Mouse (Mus musculus) cerebellum, postnatal 25 days (tissue): ENCODE data around the gene Ccdc124.

Source experiments
- DNase-seq, 2 experiments: peaks; one replicate each; pipeline ENCODE4 v3.0.0; 2021; ENCODE audit warnings: mixed read lengths in 2 of 2

Ccdc124 gene

GRCm38 (mm10) chr8:70894771-70895545, 21.2 kb upstream of the Ccdc124 start:
- DNase-seq: no peak

GRCm38 (mm10) chr8:70894385-70894720, 20.6 kb upstream of the Ccdc124 start:
- no peak for DNase-seq

- peak; percentile 74 to 84 for DNase-seq
Measured at GRCm38 (mm10) chr8:70893656-70894384, 20.1 kb upstream of the Ccdc124 start.

- DNase-seq: peak in 1 of 2 experiments; percentile 16
Measured at GRCm38 (mm10) chr8:70892896-70893655, 19.3 kb upstream of the Ccdc124 start.

GRCm38 (mm10) chr8:70892022-70892895, 18.5 kb upstream of the Ccdc124 start, which contains the start of gene Slc5a5:
TSS of gene Slc5a5 (minus strand) at chr8:70892757.
- peak in 1 of 2 experiments; percentile 30 for DNase-seq

GRCm38 (mm10) chr8:70891356-70891755, 17.6 kb upstream of the Ccdc124 start:
- peak in 1 of 2 experiments; percentile 50 for DNase-seq

GRCm38 (mm10) chr8:70890656-70891055, 16.9 kb upstream of the Ccdc124 start:
- peak in 1 of 2 experiments; percentile 17 for DNase-seq

GRCm38 (mm10) chr8:70887669-70888068, 13.9 kb upstream of the Ccdc124 start:
- peak in 1 of 2 experiments; percentile 50 for DNase-seq

- peak in 1 of 2 experiments; percentile 6 for DNase-seq
Measured at GRCm38 (mm10) chr8:70885612-70886011, 11.9 kb upstream of the Ccdc124 start.

GRCm38 (mm10) chr8:70884683-70885082, 10.9 kb upstream of the Ccdc124 start:
- no peak for DNase-seq

GRCm38 (mm10) chr8:70884186-70884585, 10.5 kb upstream of the Ccdc124 start:
- DNase-seq: peak; percentile 59 to 67

GRCm38 (mm10) chr8:70880546-70880945, 6.8 kb upstream of the Ccdc124 start:
- peak; percentile 60 to 70 for DNase-seq

- peak; percentile 97 to 98 for DNase-seq
Measured at GRCm38 (mm10) chr8:70880126-70880525, 6.4 kb upstream of the Ccdc124 start.

- DNase-seq: peak in 1 of 2 experiments; percentile 69
Measured at GRCm38 (mm10) chr8:70879500-70879899, 5.8 kb upstream of the Ccdc124 start.

GRCm38 (mm10) chr8:70878178-70878577, 4.4 kb upstream of the Ccdc124 start:
- no peak for DNase-seq

- no peak for DNase-seq
Measured at GRCm38 (mm10) chr8:70876382-70876781, 2.6 kb upstream of the Ccdc124 start.

GRCm38 (mm10) chr8:70874441-70874840, 706 bp upstream of the Ccdc124 start:
- DNase-seq: no peak

- DNase-seq: no peak
Measured at GRCm38 (mm10) chr8:70872643-70873363, 932 bp downstream of the Ccdc124 start.

- DNase-seq: no peak
Measured at GRCm38 (mm10) chr8:70871195-70871807, 2.4 kb downstream of the Ccdc124 start.

- peak; percentile 78 to 84 for DNase-seq
Measured at GRCm38 (mm10) chr8:70869601-70870041, 4.1 kb downstream of the Ccdc124 start.

- no peak for DNase-seq
Measured at GRCm38 (mm10) chr8:70869199-70869571, 4.5 kb downstream of the Ccdc124 start.
